Mouse (Mus musculus) bone marrow, adult 2 months (tissue): Measurements from ENCODE around the gene Kif27. TPM values are rescaled to one million over a fixed set of nuclear protein-coding genes. Genes with fewer than 3 reads are reported as not detected.

ENCODE experiments used
- H3K27ac ChIP-seq: fragments of 200-500 bp; 2 replicates; pipeline ENCODE4 v1.5.1; 2012; ENCODE audit warnings: low read depth, mild to moderate bottlenecking, control low read depth, inconsistent platforms, low read length; ENCODE audit not compliant: control insufficient read depth, poor library complexity, insufficient read depth
- H3K4me1 ChIP-seq: fragments of 200-500 bp; 2 replicates; pipeline ENCODE4 v1.6.1; 2011; ENCODE audit warnings: low read length; ENCODE audit not compliant: control insufficient read depth, insufficient read depth
- H3K4me3 ChIP-seq: fragments of 200-500 bp; replicated peaks from 2 replicates; pipeline ENCODE3; 2011; ENCODE audit warnings: mild to moderate bottlenecking, low read depth, low read length, control low read depth; ENCODE audit not compliant: control insufficient read depth
- CTCF ChIP-seq: fragments of 200-500 bp; IDR thresholded peaks from 2 replicates; pipeline ENCODE4 v1.5.1; 2011; ENCODE audit warnings: low read length, control low read depth; ENCODE audit not compliant: control insufficient read depth, insufficient read depth
- POLR2A ChIP-seq: fragments of 200-500 bp; IDR thresholded peaks from 2 replicates; pipeline ENCODE4 v1.6.1; 2011; ENCODE audit warnings: low read depth, mild to moderate bottlenecking, control low read depth, low read length, borderline replicate concordance; ENCODE audit not compliant: control insufficient read depth
- WGBS: fragments of 180-500 bp; shearing (Covaris S2); methylation state at CpG from one replicate; pipeline ENCODE4 v1.1.7; 2018; 5-methylcytosine and 5-hydroxymethylcytosine counted together
- polyA plus RNA-seq: library from polyadenylated mRNA; stranded (reverse); fragments of >200 nt; gene quantifications from 2 replicates; pipeline ENCODE4 v1.2.4, GENCODE M21; 2011; ENCODE audit warnings: low replicate concordance; ENCODE audit not compliant: missing spikeins, insufficient read depth, insufficient read length

Kif27 gene
- polyA plus RNA-seq, 1 experiment = not detected

DNA sequence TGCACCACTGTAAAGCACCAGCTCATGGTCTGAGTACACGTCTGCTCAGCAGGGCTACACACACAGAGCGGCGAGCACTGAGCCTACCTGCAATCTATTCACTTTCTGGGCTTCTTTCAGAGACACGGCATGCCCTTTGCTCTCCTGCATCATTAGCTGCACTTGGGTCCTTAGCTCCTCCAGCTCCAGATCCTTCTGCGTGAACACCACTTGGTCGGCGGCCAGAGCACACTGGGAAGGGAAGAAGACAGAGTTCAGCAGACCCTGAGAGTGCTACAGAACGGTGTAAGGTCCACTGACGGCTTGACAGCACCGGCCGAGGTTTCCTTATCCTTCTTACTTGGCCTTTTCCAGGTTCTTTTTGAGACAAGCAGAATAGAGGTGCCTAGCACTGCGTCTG, 21.5 kb downstream of the Kif27 start:
- H3K4me3 ChIP-seq = no peak overlapping the region
- TF ChIP-seq CTCF = no peak
- WGBS = 82% methylated on average over 12 of the region's 12 CpGs
- H3K4me1 ChIP-seq = no peaks in the 10 kb centered on the region
- no peak overlapping the region for H3K27ac ChIP-seq

DNA sequence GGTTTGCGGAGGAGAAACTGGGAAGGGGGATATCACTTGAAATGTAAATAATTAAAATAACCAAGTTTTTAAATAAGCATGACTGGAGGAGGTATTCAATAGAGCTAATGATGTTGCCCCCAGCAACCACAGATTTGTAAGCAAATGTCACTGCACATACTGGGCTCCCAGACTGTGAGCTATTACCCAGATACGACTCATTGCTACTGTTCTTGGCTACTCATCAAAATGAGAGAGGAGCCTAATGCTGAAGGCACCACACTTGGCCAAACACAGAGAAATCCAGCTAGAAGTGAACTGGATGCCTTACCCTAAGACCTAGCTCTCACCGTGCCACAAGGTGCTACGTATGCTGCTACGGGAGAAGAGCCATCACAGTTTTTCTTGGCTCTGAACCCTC, 24.8 kb downstream of the Kif27 start:
- Histone ChIP-seq H3K4me3 (no peak overlapping the region), H3K27ac (no peak overlapping the region), H3K4me1 (no peaks in the 10 kb centered on the region)
- WGBS = 90% methylated on average over 5 of the region's 5 CpGs
- TF ChIP-seq POLR2A (no peak), CTCF (no peak)

DNA sequence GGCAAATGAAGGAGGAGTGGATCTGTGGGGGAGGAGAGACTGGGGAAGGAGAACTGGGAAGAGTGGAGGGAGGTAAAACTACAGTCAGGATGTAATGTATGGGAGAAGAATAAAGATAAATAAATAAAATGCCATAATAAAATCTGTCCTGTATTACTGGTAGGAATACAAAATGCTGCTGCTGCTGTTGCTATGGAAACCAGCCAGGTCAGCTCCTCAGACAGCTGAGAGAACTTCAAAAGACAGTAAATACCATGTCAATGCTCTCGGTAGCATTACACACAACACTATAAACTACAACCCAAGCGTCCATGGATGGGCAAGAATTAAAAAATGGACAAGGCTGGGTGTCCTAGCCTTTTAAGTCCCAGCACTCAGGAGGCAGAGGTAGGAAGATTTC, 41.2 kb downstream of the Kif27 start:
- H3K27ac ChIP-seq = no peak overlapping the region
- no peaks in the 10 kb centered on the region for H3K4me1 ChIP-seq
- TF ChIP-seq CTCF = no peak
- TF ChIP-seq POLR2A = no peak
- WGBS = 76% methylated on average over 2 of the region's 2 CpGs
- H3K4me3 ChIP-seq = no peak overlapping the region

DNA sequence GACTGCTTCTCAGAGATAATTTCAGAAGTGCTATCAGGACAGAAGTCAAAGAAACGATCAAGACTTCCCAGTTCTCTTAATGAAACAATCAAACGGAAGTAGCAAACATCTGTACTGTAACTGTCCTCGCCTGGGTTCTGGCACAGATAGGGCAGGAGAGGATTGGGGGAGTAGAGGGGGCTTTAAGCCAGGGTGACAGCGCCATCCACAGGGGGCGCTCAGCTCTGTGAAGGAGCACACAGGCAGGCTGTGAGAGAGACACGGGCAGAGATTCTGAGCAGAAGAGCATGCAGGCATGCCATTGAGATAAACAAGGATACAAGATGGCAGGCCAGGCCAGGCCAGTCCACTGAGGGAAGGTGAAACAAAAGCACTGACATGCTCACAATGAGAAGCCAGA, 43.9 kb downstream of the Kif27 start:
- Histone ChIP-seq H3K4me3 (no peak overlapping the region), H3K4me1 (no peaks in the 10 kb centered on the region), H3K27ac (no peak overlapping the region)
- no peak for TF ChIP-seq POLR2A
- TF ChIP-seq CTCF = no peak
- WGBS = 57% methylated on average over 6 of the region's 6 CpGs

DNA sequence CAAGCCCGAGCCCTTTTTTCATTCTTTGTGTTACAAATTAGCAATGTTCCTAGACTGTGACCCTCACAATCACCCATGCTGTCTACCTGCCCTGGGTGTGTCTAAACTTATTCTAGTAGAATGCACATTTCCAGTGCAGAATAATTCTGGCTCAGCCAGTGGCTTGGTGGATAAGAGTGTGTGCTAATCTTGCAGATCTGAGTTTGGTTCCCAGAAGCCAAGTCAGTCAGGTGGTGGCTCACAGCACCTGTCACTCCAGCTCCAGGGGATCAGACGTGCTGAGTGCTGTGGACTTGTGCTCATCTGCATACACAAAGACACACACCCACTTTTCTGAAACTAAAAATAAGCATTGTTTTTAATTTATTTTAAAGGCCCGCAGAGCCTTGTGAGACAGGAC, 45.2 kb downstream of the Kif27 start:
- TF ChIP-seq CTCF (no peak), POLR2A (no peak)
- no peak overlapping the region for H3K27ac ChIP-seq
- whole genome bisulfite sequencing = 70% methylated on average over 3 of the region's 3 CpGs

DNA sequence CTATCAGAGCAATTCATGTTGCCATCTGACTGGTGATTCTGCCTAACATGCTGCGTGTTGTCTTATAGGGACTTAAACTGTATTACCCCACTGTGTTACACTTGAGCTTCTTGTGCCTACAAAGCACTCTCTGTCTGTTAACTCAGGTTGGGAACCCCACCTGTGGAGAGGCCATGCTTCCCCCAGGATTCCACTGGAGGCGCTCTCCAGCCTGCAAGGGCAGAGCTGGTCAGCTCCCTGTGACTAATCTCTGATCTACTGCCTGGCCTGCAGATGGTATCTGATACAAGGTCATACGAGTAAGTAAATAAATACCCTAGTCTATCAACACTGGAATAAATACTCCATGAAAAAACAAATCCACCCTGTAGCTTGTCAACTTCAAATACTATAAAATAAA, 47.6 kb downstream of the Kif27 start:
- Histone ChIP-seq H3K4me3 (no peak overlapping the region), H3K4me1 (no peaks in the 10 kb centered on the region), H3K27ac (no peak overlapping the region)
- TF ChIP-seq POLR2A (no peak), CTCF (no peak)
- WGBS = 78% methylated on average over 3 of the region's 3 CpGs

More for the DNA sequence above, 45.2 kb downstream of the Kif27 start:
- no peaks in the 10 kb centered on the region for H3K4me1 ChIP-seq
- no peak overlapping the region for H3K4me3 ChIP-seq

DNA sequence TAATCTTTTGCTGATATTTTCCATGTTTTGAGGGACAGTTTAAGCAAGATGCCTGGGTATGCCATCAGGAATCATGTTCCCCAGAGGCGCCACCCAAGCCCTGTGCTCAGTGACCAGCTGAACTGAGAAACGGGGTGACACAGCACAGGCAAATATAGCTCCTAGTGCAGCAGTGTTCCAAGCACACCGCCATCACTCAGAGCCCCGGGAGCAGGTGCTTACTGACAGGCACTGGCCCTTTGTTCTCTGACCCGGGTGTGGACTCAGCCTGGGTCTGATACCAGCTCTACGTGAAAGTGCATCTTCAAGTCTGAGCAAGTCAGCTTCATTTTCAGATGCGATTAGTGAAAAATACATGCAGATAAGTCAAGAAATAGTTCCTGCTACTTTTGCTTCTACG, 49.4 kb downstream of the Kif27 start:
- no peak overlapping the region for H3K27ac ChIP-seq
- H3K4me1 ChIP-seq = no peaks in the 10 kb centered on the region
- H3K4me3 ChIP-seq = no peak overlapping the region
- TF ChIP-seq CTCF (no peak), POLR2A (no peak)
- WGBS = 75% methylated on average over 8 of the region's 8 CpGs

DNA sequence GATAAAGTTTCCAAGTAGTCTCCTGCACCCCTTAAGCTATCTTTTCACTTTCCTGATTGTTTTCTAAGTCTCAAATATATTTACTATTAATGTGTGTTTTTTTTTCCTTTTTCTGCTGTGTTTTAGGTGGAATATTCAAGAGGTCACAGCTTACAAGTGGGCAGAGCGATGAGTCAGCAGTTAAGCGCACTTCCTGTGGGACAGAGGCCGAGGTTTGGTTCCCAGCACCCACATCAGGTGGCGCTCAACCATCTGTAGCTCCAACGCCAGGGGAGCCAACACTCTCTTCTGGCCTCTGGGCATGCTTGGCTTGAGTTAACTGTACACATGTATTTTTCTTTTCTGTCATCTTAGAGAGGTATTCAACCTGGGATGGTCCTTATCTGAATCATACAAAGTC, 51.5 kb downstream of the Kif27 start:
- Histone ChIP-seq H3K4me3 (no peak overlapping the region), H3K27ac (no peak overlapping the region), H3K4me1 (no peaks in the 10 kb centered on the region)
- WGBS = 84% methylated on average over 5 of the region's 5 CpGs
- TF ChIP-seq CTCF (no peak), POLR2A (no peak)

DNA sequence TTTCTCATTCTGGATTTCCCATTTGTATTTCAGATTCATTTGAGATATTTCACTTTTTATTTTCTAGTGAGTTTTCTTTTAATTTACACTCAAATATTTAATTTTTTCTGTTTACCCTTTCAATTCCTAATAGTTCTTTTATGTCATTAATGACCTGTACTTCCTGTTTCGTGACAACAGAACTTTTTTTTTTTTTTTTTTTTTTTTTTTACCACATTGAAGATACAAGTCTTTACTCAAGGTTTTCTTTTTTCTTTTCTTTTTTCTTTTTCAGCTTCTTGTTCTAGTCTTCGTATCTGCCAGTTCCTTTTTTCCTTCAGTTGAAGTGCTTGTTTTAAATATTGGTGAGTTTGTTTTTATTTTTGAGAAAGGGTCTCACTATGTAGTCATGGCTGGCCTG, 53.7 kb downstream of the Kif27 start:
- Histone ChIP-seq H3K27ac (no peak overlapping the region), H3K4me1 (no peaks in the 10 kb centered on the region), H3K4me3 (no peak overlapping the region)
- TF ChIP-seq POLR2A (no peak), CTCF (no peak)
- WGBS = 64% methylated on average over 2 of the region's 2 CpGs
